ENCODE assay signal across 7 mouse cellular contexts in genomic region chr5:35583221-35583783, GRCm38 (mm10). TPM values are rescaled to one million over a fixed set of nuclear protein-coding genes. Genes with fewer than 3 reads are reported as not detected.
A peak's percentile ranks its signal among the peaks of the same experiment; 100 is the strongest.
DNase-seq lines count a peak whose midpoint lies in the region; ATAC-seq and TF ChIP-seq lines count a peak whose summit lies in the region.

No protein-coding gene starts in this region.

- H3K27ac ChIP-seq in thymus, adult 2 months (ENCODE audit: control insufficient read depth, insufficient read depth, low read length) = no peak overlapping the region
- peak overlapping the region; percentile 75 for H3K27ac ChIP-seq in forebrain, embryonic 15.5 days (replicated peaks)
- peak overlapping the region; percentile 78 for H3K27ac ChIP-seq in liver, postnatal 0 days (ENCODE audit: low read depth)
- peak overlapping the region; percentile 76 for H3K27ac ChIP-seq in stomach, embryonic 16.5 days (ENCODE audit: low read length)

- TF ChIP-seq EP300 in liver, postnatal 0 days (IDR thresholded peaks at IDR 0.05; ENCODE audit: low read depth) = no peak

- H3K4me1 ChIP-seq in thymus, adult 2 months (replicated peaks; ENCODE audit: control insufficient read depth, insufficient read depth, low read length) = peaks cover 8% of the 10 kb centered on the region; the same call in 1 of the 2 replicates
- peaks cover 25% of the 10 kb centered on the region for H3K4me1 ChIP-seq in forebrain, embryonic 15.5 days
- peaks cover 11% of the 10 kb centered on the region for H3K4me1 ChIP-seq in liver, postnatal 0 days (ENCODE audit: insufficient read depth)
- peaks cover 9% of the 10 kb centered on the region for H3K4me1 ChIP-seq in stomach, embryonic 16.5 days (ENCODE audit: control insufficient read depth, insufficient read depth, low read length)

- TF ChIP-seq CTCF in thymus, adult 2 months (IDR thresholded peaks at IDR 0.05; ENCODE audit: borderline replicate concordance, control insufficient read depth, extremely low read depth, insufficient read depth, low read length, poor library complexity) = no peak
- TF ChIP-seq CTCF in liver, postnatal 0 days (IDR thresholded peaks at IDR 0.05; ENCODE audit: low read depth) = no peak

- H3K27me3 ChIP-seq in thymus, adult 2 months (ENCODE audit: control insufficient read depth, insufficient read depth, low read length) = no peaks in the 10 kb centered on the region
- H3K27me3 ChIP-seq in forebrain, embryonic 15.5 days = 0 out of 2 replicates have a peak, but pooled peaks cover 6% of the 10 kb centered on the region
- H3K27me3 ChIP-seq in liver, postnatal 0 days (ENCODE audit: insufficient read depth, low read length) = no peaks in the 10 kb centered on the region
- H3K27me3 ChIP-seq in stomach, embryonic 16.5 days (ENCODE audit: control insufficient read depth, insufficient read depth, low read length) = no peaks in the 10 kb centered on the region

- ATAC-seq in forebrain, embryonic 15.5 days (replicated peaks) = peak; percentile 12; the same call in 1 of the 2 replicates
- ATAC-seq in liver, postnatal 0 days = peak; percentile 24
- ATAC-seq in stomach, embryonic 16.5 days (ENCODE audit: insufficient read depth, low FRiP score) = no peak

- TF ChIP-seq POLR2A in thymus, adult 2 months (IDR thresholded peaks at IDR 0.05; ENCODE audit: control insufficient read depth, extremely low read depth, insufficient read depth, low read length, poor library complexity) = no peak

- H3K9ac ChIP-seq in forebrain, embryonic 15.5 days (replicated peaks) = peak overlapping the region; percentile 59
- peak overlapping the region; percentile 80 for H3K9ac ChIP-seq in liver, postnatal 0 days (replicated peaks)
- H3K9ac ChIP-seq in stomach, embryonic 16.5 days (ENCODE audit: low read length) = peak overlapping the region; percentile 77

- peak overlapping the region; percentile 94 for H3K4me3 ChIP-seq in thymus, adult 2 months (ENCODE audit: control insufficient read depth, insufficient read depth, low read length)
- H3K4me3 ChIP-seq in forebrain, embryonic 15.5 days = peak overlapping the region; percentile 67
- peak overlapping the region; percentile 80 for H3K4me3 ChIP-seq in liver, postnatal 0 days (ENCODE audit: low read depth, low read length)
- H3K4me3 ChIP-seq in stomach, embryonic 16.5 days (replicated peaks; ENCODE audit: low read length) = peak overlapping the region; percentile 73

- H3K9me3 ChIP-seq in forebrain, embryonic 15.5 days = no peaks in the 10 kb centered on the region
- H3K9me3 ChIP-seq in liver, postnatal 0 days (ENCODE audit: low read length) = no peaks in the 10 kb centered on the region
- H3K9me3 ChIP-seq in stomach, embryonic 16.5 days (replicated peaks; ENCODE audit: control insufficient read depth, low read length) = no peaks in the 10 kb centered on the region

- H3K36me3 ChIP-seq in thymus, adult 2 months (ENCODE audit: control insufficient read depth, insufficient read depth, low read length) = no peaks in the 10 kb centered on the region
- peaks cover 5% of the 10 kb centered on the region; the same call in 1 of the 2 replicates for H3K36me3 ChIP-seq in forebrain, embryonic 15.5 days
- H3K36me3 ChIP-seq in liver, postnatal 0 days (replicated peaks; ENCODE audit: insufficient read depth, low read length) = peaks cover 8% of the 10 kb centered on the region; the same call in 1 of the 2 replicates
- no peaks in the 10 kb centered on the region for H3K36me3 ChIP-seq in stomach, embryonic 16.5 days (ENCODE audit: control insufficient read depth, insufficient read depth, low read length)

- H3K4me2 ChIP-seq in forebrain, embryonic 15.5 days (replicated peaks) = peak overlapping the region; percentile 81
- H3K4me2 ChIP-seq in liver, postnatal 0 days (ENCODE audit: low read depth, low read length) = peak overlapping the region; percentile 91
- H3K4me2 ChIP-seq in stomach, embryonic 16.5 days (ENCODE audit: low read depth, low read length) = peak overlapping the region; percentile 79

- 1% methylated on average over 17 of the region's 17 CpGs for WGBS in thymus, adult 2 months
- 4% methylated on average over 17 of the region's 17 CpGs for WGBS in forebrain, embryonic 15.5 days
- 2% methylated on average over 17 of the region's 17 CpGs for WGBS in liver, postnatal 0 days (ENCODE audit: insufficient replicate concordance)
- 2% methylated on average over 17 of the region's 17 CpGs for WGBS in stomach, embryonic 16.5 days

- DNase-seq in thymus, adult 2 months = no peak
- DNase-seq in thymus, postnatal 14 days = no peak
- no peak for DNase-seq in liver, postnatal 0 days
- no peak for DNase-seq in urinary bladder, postnatal 10 days (ENCODE audit: low spot score)
- no peak for DNase-seq in left cerebral cortex, adult 9 months (ENCODE audit: low spot score in 2 of 2)

RNA-seq across cellular contexts. Expression of gene Acox3, which starts 0.5 kb away (rescaled TPM):
- 78.2 and 82.6 TPM in 2 replicates for polyA plus RNA-seq in thymus, adult 2 months (2012; rRNA removed)
- 14.0 and 15.5 TPM in 2 replicates for polyA plus RNA-seq in forebrain, embryonic 15.5 days (2015; fragmentation: Nextera tagmentation; extraction: Ambion mirVana)
- 4.0 and 4.3 TPM in 2 replicates for polyA plus RNA-seq in liver, postnatal 0 days (2015; fragmentation: Nextera tagmentation; extraction: Ambion mirVana)
- polyA plus RNA-seq in stomach, embryonic 16.5 days (2015; fragmentation: Nextera tagmentation; extraction: Ambion mirVana) = 15.1 and 15.9 TPM in 2 replicates

RNA-seq across cellular contexts. Expression of gene Trmt44, which starts 8.4 kb away (rescaled TPM):
- 9.2 and 9.8 TPM in 2 replicates for polyA plus RNA-seq in thymus, adult 2 months (2012; rRNA removed)
- polyA plus RNA-seq in forebrain, embryonic 15.5 days (2015; fragmentation: Nextera tagmentation; extraction: Ambion mirVana) = 8.3 and 8.7 TPM in 2 replicates
- 1.5 and 1.7 TPM in 2 replicates for polyA plus RNA-seq in liver, postnatal 0 days (2015; fragmentation: Nextera tagmentation; extraction: Ambion mirVana)
- polyA plus RNA-seq in stomach, embryonic 16.5 days (2015; fragmentation: Nextera tagmentation; extraction: Ambion mirVana) = 7.0 and 7.6 TPM in 2 replicates

RNA-seq across cellular contexts. Expression of gene Cpz, which starts 57.8 kb away (rescaled TPM):
- polyA plus RNA-seq in thymus, adult 2 months (2012; rRNA removed) = 1.0 and 1.6 TPM in 2 replicates
- polyA plus RNA-seq in forebrain, embryonic 15.5 days (2015; fragmentation: Nextera tagmentation; extraction: Ambion mirVana) = 1.2 and 1.6 TPM in 2 replicates
- 1.5 and 1.8 TPM in 2 replicates for polyA plus RNA-seq in liver, postnatal 0 days (2015; fragmentation: Nextera tagmentation; extraction: Ambion mirVana)
- 11.1 and 12.9 TPM in 2 replicates for polyA plus RNA-seq in stomach, embryonic 16.5 days (2015; fragmentation: Nextera tagmentation; extraction: Ambion mirVana)
